In the genomic region with DNA sequence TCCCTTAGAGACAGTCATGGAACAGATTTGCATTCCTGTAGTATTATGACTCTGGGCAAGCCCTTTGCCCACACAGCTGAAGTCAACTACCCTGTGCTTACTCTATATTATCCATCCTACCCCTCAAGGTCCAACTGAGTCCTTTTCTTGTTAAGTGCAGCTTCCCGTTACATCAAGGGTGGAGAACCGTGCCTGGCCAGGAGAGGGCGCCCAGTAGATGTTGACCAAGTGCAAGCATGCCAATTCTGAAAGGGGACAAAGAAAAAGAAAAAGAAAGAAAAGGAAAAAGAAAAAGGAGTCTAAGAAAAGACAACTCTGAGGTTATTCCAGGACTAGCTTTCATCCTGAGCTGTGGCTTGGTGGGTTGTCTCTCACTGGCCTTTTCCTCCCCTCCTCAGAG, we compare ENCODE assay signal across 10 mouse cellular contexts.
DNase-seq lines count a peak whose midpoint lies in the region; ATAC-seq lines count a peak whose summit lies in the region.
"Had no signal": no experiment of that assay in that cellular context is flagged by ENCODE, and none has a peak within 500 bp of the region (broad histone marks: within the 10 kb centered on the region; RNA-seq: fewer than 3 reads in every experiment).

No protein-coding gene starts in this region.

- H3K9me3 ChIP-seq in kidney, embryonic 16.5 days (ENCODE audit: low read length), result no peaks in the 10 kb centered on the region
- H3K9me3 ChIP-seq in neural tube, embryonic 11.5 days (ENCODE audit: control insufficient read depth, low read length), result no peaks in the 10 kb centered on the region
- H3K9me3 ChIP-seq: embryonic facial prominence, embryonic 13.5 days; midbrain, embryonic 12.5 days had no signal

- 37% methylated on average over 3 of the region's 3 CpGs for WGBS in kidney, embryonic 16.5 days
- 24% methylated on average over 3 of the region's 3 CpGs for WGBS in neural tube, embryonic 11.5 days

- peak; percentile 59 for DNase-seq in kidney, adult 11 months
- peak; percentile 86 for DNase-seq in adrenal gland, postnatal 10 days
- peak; percentile 71 for DNase-seq in embryo, embryonic 9.5 days (ENCODE audit: extremely low spot score)
- DNase-seq in left cerebral cortex, postnatal 25 days (ENCODE audit: low spot score in 2 of 2), result peak; percentile 79 to 89
- DNase-seq in neural tube, embryonic 11.5 days (ENCODE audit: low spot score), result peak; percentile 76
- DNase-seq in thymus, postnatal 14 days, result peak; percentile 83

- no peak overlapping the region for H3K27ac ChIP-seq in kidney, embryonic 16.5 days (ENCODE audit: low read length)
- no peak overlapping the region for H3K27ac ChIP-seq in neural tube, embryonic 11.5 days (ENCODE audit: low read depth, low read length)
- H3K27ac ChIP-seq: embryonic facial prominence, embryonic 13.5 days; midbrain, embryonic 12.5 days had no signal

- H3K36me3 ChIP-seq in kidney, embryonic 16.5 days (ENCODE audit: insufficient read depth, low read length), result no peaks in the 10 kb centered on the region
- no peaks in the 10 kb centered on the region for H3K36me3 ChIP-seq in neural tube, embryonic 11.5 days (ENCODE audit: control insufficient read depth, insufficient read depth, low read length)
- H3K36me3 ChIP-seq: midbrain, embryonic 12.5 days had no signal

- no peak overlapping the region for H3K9ac ChIP-seq in kidney, embryonic 16.5 days (replicated peaks; ENCODE audit: low read length)
- H3K9ac ChIP-seq in neural tube, embryonic 11.5 days (ENCODE audit: low read length), result no peak overlapping the region
- H3K9ac ChIP-seq: embryonic facial prominence, embryonic 13.5 days; midbrain, embryonic 12.5 days had no signal

- intact Hi-C loops in left cerebral cortex, postnatal 25 days (cut with DNase I), result no loop called here

- H3K4me2 ChIP-seq in kidney, embryonic 16.5 days (replicated peaks; ENCODE audit: low read depth, low read length), result no peak overlapping the region
- H3K4me2 ChIP-seq in neural tube, embryonic 11.5 days (ENCODE audit: low read depth), result no peak overlapping the region
- H3K4me2 ChIP-seq: embryonic facial prominence, embryonic 13.5 days; midbrain, embryonic 12.5 days had no signal

- ATAC-seq in kidney, embryonic 16.5 days (ENCODE audit: low FRiP score, low TSS enrichment), result no peak
- ATAC-seq in hematopoietic stem cell, adult 5-6 weeks (replicated peaks in 1 of 2; ENCODE audit: insufficient read depth in 1 of 2, low FRiP score in 2 of 2, low TSS enrichment in 1 of 2, low read depth in 1 of 2, poor library complexity in 2 of 2, severe bottlenecking in 2 of 2), result peak; percentile 38 to 40; a peak in 1 of 4 replicates
- ATAC-seq in neural tube, embryonic 11.5 days (ENCODE audit: insufficient read depth, low FRiP score, low TSS enrichment), result 0 out of 2 replicates have a peak, but pooled peaks have one; percentile 13

- H3K4me3 ChIP-seq in kidney, embryonic 16.5 days (ENCODE audit: low read length), result no peak overlapping the region
- no peak overlapping the region for H3K4me3 ChIP-seq in neural tube, embryonic 11.5 days (ENCODE audit: low read depth, low read length)
- H3K4me3 ChIP-seq: embryonic facial prominence, embryonic 13.5 days; midbrain, embryonic 12.5 days had no signal

- H3K27me3 ChIP-seq in kidney, embryonic 16.5 days (ENCODE audit: insufficient read depth, low read length), result no peaks in the 10 kb centered on the region
- no peaks in the 10 kb centered on the region for H3K27me3 ChIP-seq in neural tube, embryonic 11.5 days (ENCODE audit: control insufficient read depth, insufficient read depth, low read length)
- H3K27me3 ChIP-seq: embryonic facial prominence, embryonic 13.5 days had no signal

- H3K4me1 ChIP-seq in kidney, embryonic 16.5 days (ENCODE audit: insufficient read depth, low read length), result peaks cover 34% of the 10 kb centered on the region
- peaks cover 3% of the 10 kb centered on the region for H3K4me1 ChIP-seq in neural tube, embryonic 11.5 days (ENCODE audit: control insufficient read depth, insufficient read depth, low read length)
